Comparison of ENCODE assay signal across 15 mouse cellular contexts in the genomic region with DNA sequence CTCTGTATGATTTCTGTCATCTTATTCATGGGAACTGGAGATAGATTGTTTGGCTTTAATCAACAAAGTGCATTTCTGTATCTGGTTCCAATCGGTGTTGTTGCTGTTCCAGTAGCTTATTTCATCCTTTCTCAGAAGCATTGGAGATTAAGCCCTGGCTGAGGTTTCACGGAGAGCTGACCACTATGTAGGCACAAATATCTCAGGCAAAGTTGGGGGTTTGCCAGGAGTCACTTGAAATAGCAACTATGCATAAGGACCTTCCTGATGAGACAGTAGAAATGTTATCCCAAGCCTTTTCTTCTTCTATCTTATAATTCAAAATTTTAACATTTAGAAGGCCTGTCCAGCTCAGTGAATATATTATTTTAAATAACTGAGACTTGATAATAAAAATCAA.
"Had no signal": no experiment of that assay in that cellular context is flagged by ENCODE, and none has a peak within 500 bp of the region (broad histone marks: within the 10 kb centered on the region; RNA-seq: fewer than 3 reads in every experiment).

No protein-coding gene starts in this region.

- H3K27ac ChIP-seq: left cerebral cortex, adult 2 months; limb, embryonic 10.5 days; liver, embryonic 15.5 days; macrophage; midbrain, embryonic 15.5 days; neural tube, embryonic 12.5 days had no signal

- H3K9me3 ChIP-seq: limb, embryonic 10.5 days; liver, embryonic 15.5 days; midbrain, embryonic 15.5 days; neural tube, embryonic 12.5 days had no signal

- H3K4me1 ChIP-seq: limb, embryonic 10.5 days; liver, embryonic 15.5 days; megakaryocyte, embryonic 14.5 days; midbrain, embryonic 15.5 days; neural tube, embryonic 12.5 days had no signal

- H3K9ac ChIP-seq: liver, embryonic 15.5 days; midbrain, embryonic 15.5 days; neural tube, embryonic 12.5 days had no signal

- ATAC-seq: midbrain, embryonic 15.5 days had no signal

- H3K4me2 ChIP-seq: liver, embryonic 11.5 days; liver, embryonic 15.5 days; midbrain, embryonic 11.5 days; midbrain, embryonic 15.5 days; neural tube, embryonic 12.5 days had no signal

- H3K27me3 ChIP-seq: liver, embryonic 15.5 days; megakaryocyte, embryonic 14.5 days; midbrain, embryonic 15.5 days; neural tube, embryonic 12.5 days had no signal

- H3K36me3 ChIP-seq: limb, embryonic 10.5 days; liver, embryonic 15.5 days; midbrain, embryonic 15.5 days; neural tube, embryonic 12.5 days had no signal

- DNase-seq: kidney, postnatal 14 days; lung, adult 2 months; lung, postnatal 10 days; spleen, adult 18-20 months; thymus, adult 2 months; thymus, postnatal 25 days had no signal

- H3K4me3 ChIP-seq: left cerebral cortex, adult 2 months; limb, embryonic 10.5 days; liver, embryonic 15.5 days; megakaryocyte, embryonic 14.5 days; midbrain, embryonic 15.5 days; neural tube, embryonic 12.5 days had no signal
